Mouse (Mus musculus): ENCODE measurements around the gene Cd9. TPM values are rescaled to one million over a fixed set of nuclear protein-coding genes. Genes with fewer than 3 reads are reported as not detected.

Gene Cd9
- total RNA-seq, 2 experiments from 2014 or later = 39.6 to 40.7 TPM

GRCm38 (mm10) chr6:125447205-125447604 lies 47.4 kb downstream of the Cd9 start:
- no peak for TF ChIP-seq CTCF (IDR thresholded peaks at IDR 0.05)
- DNase-seq (ENCODE audit: extremely low spot score in 1 of 2, low spot score in 2 of 2) = no peak
- intact Hi-C loops (cut with DNase I) = no loop called here
- Histone ChIP-seq H3K4me3 (no peak overlapping the region), H3K27ac (no peak overlapping the region)

GRCm38 (mm10) chr6:125445381-125445780 lies 49.2 kb downstream of the Cd9 start:
- intact Hi-C loops (cut with DNase I) = no loop called here

GRCm38 (mm10) chr6:125442591-125442990 lies 52.0 kb downstream of the Cd9 start:
- intact Hi-C loops (cut with DNase I) = no loop called here
- no peak for TF ChIP-seq CTCF (IDR thresholded peaks at IDR 0.05)
- H3K27ac ChIP-seq = no peak overlapping the region

More at GRCm38 (mm10) chr6:125445381-125445780, 49.2 kb downstream of the Cd9 start:
- Histone ChIP-seq H3K27ac (no peak overlapping the region), H3K4me3 (no peak overlapping the region)
- DNase-seq (ENCODE audit: extremely low spot score in 1 of 2, low spot score in 2 of 2) = no peak
- no peak for TF ChIP-seq CTCF (IDR thresholded peaks at IDR 0.05)

GRCm38 (mm10) chr6:125436753-125437152 lies 57.8 kb downstream of the Cd9 start:
- intact Hi-C loops (cut with DNase I) = no loop called here
- no peak overlapping the region for H3K4me3 ChIP-seq
- no peak for DNase-seq (ENCODE audit: extremely low spot score in 1 of 2, low spot score in 2 of 2)
- H3K27ac ChIP-seq = no peak overlapping the region
- TF ChIP-seq CTCF (IDR thresholded peaks at IDR 0.05) = no peak

More at GRCm38 (mm10) chr6:125442591-125442990, 52.0 kb downstream of the Cd9 start:
- no peak overlapping the region for H3K4me3 ChIP-seq
- no peak for DNase-seq (ENCODE audit: extremely low spot score in 1 of 2, low spot score in 2 of 2)

- DNase-seq (ENCODE audit: extremely low spot score in 1 of 2, low spot score in 2 of 2) = no peak
- no peak for TF ChIP-seq CTCF (IDR thresholded peaks at IDR 0.05)
- no peak overlapping the region for H3K27ac ChIP-seq
- intact Hi-C loops (cut with DNase I) = no loop called here
- H3K4me3 ChIP-seq = no peak overlapping the region
Measured at GRCm38 (mm10) chr6:125434735-125435518, 59.7 kb downstream of the Cd9 start.

- no peak for TF ChIP-seq CTCF (IDR thresholded peaks at IDR 0.05)
- DNase-seq (ENCODE audit: extremely low spot score in 1 of 2, low spot score in 2 of 2) = no peak
- intact Hi-C loops (cut with DNase I) = no loop called here
- H3K4me3 ChIP-seq = no peak overlapping the region
- no peak overlapping the region for H3K27ac ChIP-seq
Measured at GRCm38 (mm10) chr6:125433704-125434447, 60.7 kb downstream of the Cd9 start.

GRCm38 (mm10) chr6:125433257-125433656 lies 61.3 kb downstream of the Cd9 start:
- H3K4me3 ChIP-seq = no peak overlapping the region
- intact Hi-C loops (cut with DNase I) = no loop called here
- no peak for TF ChIP-seq CTCF (IDR thresholded peaks at IDR 0.05)
- no peak for DNase-seq (ENCODE audit: extremely low spot score in 1 of 2, low spot score in 2 of 2)
- H3K27ac ChIP-seq = no peak overlapping the region

- Histone ChIP-seq H3K4me3 (no peak overlapping the region), H3K27ac (no peak overlapping the region)
- no peak for DNase-seq (ENCODE audit: extremely low spot score in 1 of 2, low spot score in 2 of 2)
- no peak for TF ChIP-seq CTCF (IDR thresholded peaks at IDR 0.05)
- intact Hi-C loops (cut with DNase I) = no loop called here
Measured at GRCm38 (mm10) chr6:125432522-125432921, 62.1 kb downstream of the Cd9 start.

- DNase-seq (ENCODE audit: extremely low spot score in 1 of 2, low spot score in 2 of 2) = no peak
- intact Hi-C loops (cut with DNase I) = no loop called here
- no peak for TF ChIP-seq CTCF (IDR thresholded peaks at IDR 0.05)
- Histone ChIP-seq H3K27ac (no peak overlapping the region), H3K4me3 (no peak overlapping the region)
Measured at GRCm38 (mm10) chr6:125430982-125431381, 63.6 kb downstream of the Cd9 start.

GRCm38 (mm10) chr6:125430358-125430958 lies 64.1 kb downstream of the Cd9 start:
- intact Hi-C loops (cut with DNase I) = no loop called here
- no peak for TF ChIP-seq CTCF (IDR thresholded peaks at IDR 0.05)
- Histone ChIP-seq H3K27ac (no peak overlapping the region), H3K4me3 (no peak overlapping the region)
- no peak for DNase-seq (ENCODE audit: extremely low spot score in 1 of 2, low spot score in 2 of 2)

GRCm38 (mm10) chr6:125429741-125430140 lies 64.8 kb downstream of the Cd9 start:
- H3K27ac ChIP-seq = no peak overlapping the region
- no peak for DNase-seq (ENCODE audit: extremely low spot score in 1 of 2, low spot score in 2 of 2)
- intact Hi-C loops (cut with DNase I) = loop anchor here (10.0 kb wide), 1 partner anchor 1045 kb away; no protein-coding TSS in a partner anchor
- TF ChIP-seq CTCF (IDR thresholded peaks at IDR 0.05) = no peak
- H3K4me3 ChIP-seq = no peak overlapping the region
